Mouse (Mus musculus): ENCODE results near the gene Sumf1.

DNA sequence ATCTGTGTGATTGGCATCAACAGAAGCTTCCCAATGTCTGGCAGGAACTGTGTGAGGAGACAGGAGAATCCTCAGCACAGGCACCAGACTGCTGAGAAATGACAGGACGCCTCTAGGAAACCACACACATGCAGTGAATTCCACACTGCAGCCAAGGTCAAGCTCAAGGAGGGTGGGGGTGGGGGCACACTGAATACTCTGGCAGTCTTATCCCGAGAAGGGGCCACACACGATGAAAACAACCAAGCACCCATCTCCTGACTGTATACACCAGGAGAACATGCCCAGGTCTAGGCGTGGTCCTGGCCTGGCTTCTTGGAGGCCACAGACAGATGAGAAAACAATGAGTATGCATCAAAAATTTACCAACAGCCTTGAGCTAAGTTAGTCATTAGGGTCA, 75.0 kb downstream of the Sumf1 start:
- TF ChIP-seq POLR2AphosphoS2 (IDR thresholded peaks at IDR 0.05; ENCODE audit: insufficient read length, low read depth) (no peak), POLR2A (IDR thresholded peaks at IDR 0.05; ENCODE audit: insufficient read length, low read depth) (no peak), MAX (IDR thresholded peaks at IDR 0.05; ENCODE audit: low read depth) (no peak), REST (IDR thresholded peaks at IDR 0.05; ENCODE audit: insufficient read depth, insufficient read length) (no peak), MYOD1 (IDR thresholded peaks at IDR 0.05; ENCODE audit: control insufficient read depth in 1 of 3, insufficient read length in 2 of 3, low read depth in 2 of 3) (no peak), MYOG (IDR thresholded peaks at IDR 0.05; ENCODE audit: control insufficient read depth in 1 of 3, insufficient read depth in 1 of 3, insufficient read length in 2 of 3, low read depth in 2 of 3) (no peak), CEBPB (IDR thresholded peaks at IDR 0.05; ENCODE audit: insufficient read depth, poor library complexity, severe bottlenecking) (no peak), SRF (IDR thresholded peaks at IDR 0.05; ENCODE audit: control insufficient read depth, insufficient read length, low read depth) (no peak), TCF3 (IDR thresholded peaks at IDR 0.05; ENCODE audit: insufficient read length, low read depth) (no peak)

Measured in myocyte (in vitro differentiated cells).